Mouse (Mus musculus): ENCODE measurements at regions not wholly inside any gene's neighbourhood (a gene's known extent, or its start where the extent isn't known, plus 50 kb on each side); places are given as distances from the start of the nearest gene placed in this dataset.
A peak's percentile ranks its signal among the peaks of the same experiment; 100 is the strongest.

DNA sequence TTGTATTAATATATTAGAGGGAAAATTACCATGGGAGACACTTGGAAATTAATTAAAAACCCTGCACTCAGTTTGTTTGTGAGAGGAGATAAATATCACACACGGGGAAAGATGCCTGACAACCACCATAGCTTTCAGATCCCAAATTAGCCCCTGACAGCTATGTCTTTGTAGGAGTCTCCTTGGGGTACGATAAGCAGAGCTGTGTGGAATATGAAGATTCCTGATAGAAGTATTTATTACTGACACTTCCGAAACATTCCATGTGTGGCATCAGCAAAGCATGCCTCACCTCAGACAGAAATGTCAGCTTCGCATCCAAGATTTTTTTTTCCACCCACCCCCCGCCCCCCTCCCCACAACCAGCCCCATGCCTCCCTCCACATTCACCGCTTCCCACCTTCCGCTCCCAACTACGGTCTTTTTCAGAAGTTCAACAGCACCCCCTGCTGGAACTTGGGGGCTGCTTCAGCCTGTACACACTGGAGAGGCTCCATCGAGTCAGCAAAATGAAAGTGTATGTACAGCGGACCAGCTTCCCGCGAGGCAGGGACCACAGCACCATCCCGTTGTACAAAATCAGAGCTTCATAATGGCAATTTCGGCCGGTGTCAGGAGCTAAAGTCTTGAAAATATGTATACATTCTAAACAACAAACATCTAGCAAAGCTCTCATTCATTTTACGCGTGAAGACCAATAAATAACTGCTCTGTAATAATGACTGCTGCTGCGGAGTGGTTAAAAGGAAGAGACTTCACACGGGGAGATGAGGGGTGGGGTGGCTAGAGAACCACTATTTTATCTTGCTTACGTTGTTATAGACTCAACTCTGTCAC, 66.7 kb downstream of the Rwdd3 start:
- Histone ChIP-seq H3K27ac (ENCODE audit: insufficient read depth, low read length) (no peak overlapping the region), H3K4me3 (replicated peaks; ENCODE audit: insufficient read depth, low read depth, low read length) (peak overlapping the region; percentile 49), H3K4me1 (ENCODE audit: control insufficient read depth, insufficient read depth, low read length) (no peaks in the 10 kb centered on the region), H3K27me3 (ENCODE audit: control insufficient read depth, insufficient read depth, low read length) (no peaks in the 10 kb centered on the region)
- WGBS, result 17% methylated on average over 20 of the region's 20 CpGs
- TF ChIP-seq POLR2A (IDR thresholded peaks at IDR 0.05; ENCODE audit: borderline replicate concordance, insufficient read depth, low read length) (no peak), CTCF (IDR thresholded peaks at IDR 0.05; ENCODE audit: borderline replicate concordance, insufficient read depth, low read depth, low read length) (peak; percentile 80)
- DNase-seq, result peak; percentile 81 to 83

DNA sequence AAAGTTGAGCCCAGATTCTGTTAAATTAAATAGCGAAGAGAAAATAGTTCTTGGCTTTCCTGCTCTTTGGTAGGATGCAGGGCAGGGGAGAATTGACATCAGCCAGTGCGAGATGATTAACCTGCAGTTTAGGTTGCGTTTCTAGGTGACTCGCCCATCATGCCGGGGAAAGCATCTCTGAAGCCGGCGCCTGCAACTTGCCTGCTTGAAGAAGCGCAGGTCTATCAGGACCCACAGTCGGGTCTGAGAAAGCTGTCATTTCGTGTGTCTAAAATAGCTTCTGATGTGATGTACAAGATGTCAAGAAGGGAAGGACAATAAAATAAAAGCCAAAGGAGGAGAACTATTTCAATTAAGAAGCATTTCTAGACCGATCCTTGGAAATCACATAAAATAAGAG, 68.6 kb downstream of the Rwdd3 start:
- 93% methylated on average over 11 of the region's 11 CpGs for WGBS
- DNase-seq, result no peak
- H3K27ac ChIP-seq (ENCODE audit: insufficient read depth, low read length), result no peak overlapping the region
- TF ChIP-seq POLR2A (IDR thresholded peaks at IDR 0.05; ENCODE audit: borderline replicate concordance, insufficient read depth, low read length), result no peak
- no peak for TF ChIP-seq CTCF (IDR thresholded peaks at IDR 0.05; ENCODE audit: borderline replicate concordance, insufficient read depth, low read depth, low read length)
- no peaks in the 10 kb centered on the region for H3K27me3 ChIP-seq (ENCODE audit: control insufficient read depth, insufficient read depth, low read length)
- no peaks in the 10 kb centered on the region for H3K4me1 ChIP-seq (ENCODE audit: control insufficient read depth, insufficient read depth, low read length)
- H3K4me3 ChIP-seq (replicated peaks; ENCODE audit: insufficient read depth, low read depth, low read length), result no peak overlapping the region

DNA sequence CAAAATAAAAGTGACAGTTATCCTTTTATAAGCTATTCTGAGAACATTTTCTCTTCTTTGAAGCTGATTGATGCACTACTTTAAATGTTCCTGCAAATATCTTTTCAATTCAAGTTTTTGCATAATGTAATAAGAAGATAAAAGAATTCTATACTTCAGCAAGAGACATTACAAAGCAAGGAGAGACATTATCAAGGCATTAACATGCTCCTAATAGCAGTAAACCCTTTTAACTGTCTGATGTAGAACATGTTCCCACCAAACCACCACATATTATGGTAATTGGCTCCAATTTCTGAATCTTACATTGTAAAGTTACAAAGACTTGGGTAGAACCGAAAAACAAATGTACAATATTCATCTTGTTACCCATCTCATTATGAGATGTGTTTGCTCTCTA, 69.4 kb downstream of the Rwdd3 start:
- Histone ChIP-seq H3K4me3 (replicated peaks; ENCODE audit: insufficient read depth, low read depth, low read length) (no peak overlapping the region), H3K27me3 (ENCODE audit: control insufficient read depth, insufficient read depth, low read length) (no peaks in the 10 kb centered on the region), H3K4me1 (ENCODE audit: control insufficient read depth, insufficient read depth, low read length) (no peaks in the 10 kb centered on the region), H3K27ac (ENCODE audit: insufficient read depth, low read length) (no peak overlapping the region)
- DNase-seq, result no peak
- WGBS, result 93% methylated on average over 1 of the region's 1 CpGs
- TF ChIP-seq POLR2A (IDR thresholded peaks at IDR 0.05; ENCODE audit: borderline replicate concordance, insufficient read depth, low read length) (no peak), CTCF (IDR thresholded peaks at IDR 0.05; ENCODE audit: borderline replicate concordance, insufficient read depth, low read depth, low read length) (no peak)

DNA sequence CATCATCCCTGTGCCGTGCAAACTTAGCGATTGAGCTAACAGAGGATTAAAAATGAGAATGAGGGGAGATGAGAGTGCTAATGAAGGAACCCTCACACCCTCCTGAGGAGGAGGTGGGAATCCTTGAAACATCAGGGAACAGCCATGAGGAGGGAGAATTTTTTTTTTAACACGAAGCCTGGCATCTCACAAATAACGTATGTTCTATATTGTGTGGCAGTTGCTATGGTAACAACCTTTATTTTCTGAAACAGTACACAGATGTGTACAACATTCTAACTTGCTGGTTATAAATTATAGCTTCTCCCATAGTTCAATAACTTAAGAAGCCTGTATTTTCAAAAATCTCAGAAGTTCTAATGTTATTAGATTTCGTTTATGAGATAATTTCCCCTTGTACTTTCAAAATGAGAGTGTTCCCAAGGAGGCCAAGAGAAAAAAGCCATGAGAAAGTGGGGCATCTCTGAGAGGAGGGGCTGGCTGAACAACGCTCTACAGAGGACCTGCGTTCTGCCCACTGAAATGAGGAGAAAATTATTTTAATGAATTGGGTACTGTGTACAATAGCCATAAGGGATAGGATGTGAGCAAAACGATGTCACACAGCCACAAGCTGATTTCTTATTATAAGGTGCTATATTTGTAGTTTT, 71.2 kb downstream of the Rwdd3 start:
- Histone ChIP-seq H3K4me1 (ENCODE audit: control insufficient read depth, insufficient read depth, low read length) (no peaks in the 10 kb centered on the region), H3K27me3 (ENCODE audit: control insufficient read depth, insufficient read depth, low read length) (no peaks in the 10 kb centered on the region), H3K27ac (ENCODE audit: insufficient read depth, low read length) (no peak overlapping the region), H3K4me3 (replicated peaks; ENCODE audit: insufficient read depth, low read depth, low read length) (no peak overlapping the region)
- TF ChIP-seq POLR2A (IDR thresholded peaks at IDR 0.05; ENCODE audit: borderline replicate concordance, insufficient read depth, low read length), result no peak
- no peak for TF ChIP-seq CTCF (IDR thresholded peaks at IDR 0.05; ENCODE audit: borderline replicate concordance, insufficient read depth, low read depth, low read length)
- 64% methylated on average over 8 of the region's 8 CpGs for whole genome bisulfite sequencing
- DNase-seq, result no peak

DNA sequence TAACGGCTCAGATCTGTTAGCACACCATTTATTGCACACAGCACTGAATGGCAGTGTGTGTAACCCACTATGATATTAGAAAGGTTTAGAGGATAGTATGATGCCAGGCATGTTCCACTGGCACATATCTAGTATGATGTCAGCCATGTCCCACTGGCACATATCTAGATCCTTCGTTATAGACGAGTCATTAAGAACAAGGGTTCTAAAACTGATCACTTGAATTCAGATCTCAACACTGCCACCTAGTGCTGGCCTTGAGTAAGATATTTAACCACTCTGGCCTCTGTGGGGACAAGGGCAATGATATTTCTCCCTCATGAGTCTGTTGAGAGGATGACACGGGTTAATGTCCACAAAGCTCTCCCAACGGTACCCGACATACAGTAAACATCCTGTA, 78.0 kb downstream of the Rwdd3 start:
- no peaks in the 10 kb centered on the region for H3K4me1 ChIP-seq (ENCODE audit: control insufficient read depth, insufficient read depth, low read length)
- peak; percentile 66 to 74 for DNase-seq
- 31% methylated on average over 6 of the region's 6 CpGs for WGBS
- H3K27ac ChIP-seq (ENCODE audit: insufficient read depth, low read length), result no peak overlapping the region
- no peak overlapping the region for H3K4me3 ChIP-seq (replicated peaks; ENCODE audit: insufficient read depth, low read depth, low read length)
- no peaks in the 10 kb centered on the region for H3K27me3 ChIP-seq (ENCODE audit: control insufficient read depth, insufficient read depth, low read length)
- no peak for TF ChIP-seq POLR2A (IDR thresholded peaks at IDR 0.05; ENCODE audit: borderline replicate concordance, insufficient read depth, low read length)
- TF ChIP-seq CTCF (IDR thresholded peaks at IDR 0.05; ENCODE audit: borderline replicate concordance, insufficient read depth, low read depth, low read length), result peak; percentile 22; the same call in 1 of the 2 replicates

DNA sequence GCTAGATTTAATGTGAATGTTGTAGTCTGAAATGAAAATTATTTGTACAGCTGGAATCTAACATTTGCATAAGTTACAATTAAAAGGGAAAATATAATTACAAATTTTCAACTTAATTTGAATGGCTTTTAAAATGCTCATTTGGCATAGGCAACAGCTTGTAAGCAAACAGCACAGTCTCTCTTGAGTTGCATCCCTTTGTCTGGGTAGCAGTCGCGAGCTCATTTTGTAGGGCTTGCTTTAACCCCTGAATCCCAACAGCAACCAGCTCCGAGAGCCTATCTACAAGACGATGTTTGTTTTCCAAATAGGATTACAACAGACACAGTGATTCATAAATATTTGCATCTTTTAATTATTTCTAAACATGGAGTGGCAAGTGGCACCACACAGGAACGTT, 82.8 kb downstream of the Rwdd3 start:
- Histone ChIP-seq H3K4me1 (ENCODE audit: control insufficient read depth, insufficient read depth, low read length) (no peaks in the 10 kb centered on the region), H3K27ac (ENCODE audit: insufficient read depth, low read length) (no peak overlapping the region), H3K4me3 (replicated peaks; ENCODE audit: insufficient read depth, low read depth, low read length) (no peak overlapping the region), H3K27me3 (ENCODE audit: control insufficient read depth, insufficient read depth, low read length) (no peaks in the 10 kb centered on the region)
- WGBS, result 81% methylated on average over 5 of the region's 5 CpGs
- TF ChIP-seq CTCF (IDR thresholded peaks at IDR 0.05; ENCODE audit: borderline replicate concordance, insufficient read depth, low read depth, low read length) (no peak), POLR2A (IDR thresholded peaks at IDR 0.05; ENCODE audit: borderline replicate concordance, insufficient read depth, low read length) (no peak)
- DNase-seq, result no peak

DNA sequence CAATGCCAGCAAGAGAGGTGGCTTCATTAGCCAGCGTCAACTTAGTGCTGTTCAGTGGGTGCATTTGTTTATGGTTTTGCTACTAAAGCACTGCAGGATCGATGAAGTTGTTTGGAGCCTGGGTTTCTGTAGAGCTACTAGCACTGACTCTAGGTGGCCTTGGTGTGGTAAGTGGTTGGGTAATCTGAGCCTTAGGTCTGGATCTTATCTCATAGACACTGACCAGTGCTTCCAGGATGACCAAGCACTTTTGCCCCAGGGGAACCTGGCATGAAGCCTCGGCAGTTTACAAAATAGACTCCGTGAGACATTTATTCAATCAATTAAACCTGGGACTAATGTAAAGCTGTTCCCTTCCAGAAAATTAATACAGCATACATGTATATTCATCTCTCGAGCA, 102.8 kb downstream of the Rwdd3 start:
- H3K4me1 ChIP-seq (ENCODE audit: control insufficient read depth, insufficient read depth, low read length), result no peaks in the 10 kb centered on the region
- H3K27ac ChIP-seq (ENCODE audit: insufficient read depth, low read length), result no peak overlapping the region
- H3K27me3 ChIP-seq (ENCODE audit: control insufficient read depth, insufficient read depth, low read length), result no peaks in the 10 kb centered on the region
- DNase-seq, result no peak
- no peak for TF ChIP-seq POLR2A (IDR thresholded peaks at IDR 0.05; ENCODE audit: borderline replicate concordance, insufficient read depth, low read length)
- TF ChIP-seq CTCF (IDR thresholded peaks at IDR 0.05; ENCODE audit: borderline replicate concordance, insufficient read depth, low read depth, low read length), result no peak
- no peak overlapping the region for H3K4me3 ChIP-seq (replicated peaks; ENCODE audit: insufficient read depth, low read depth, low read length)
- WGBS, result 72% methylated on average over 5 of the region's 5 CpGs
